Mouse (Mus musculus) G1E (cell line): ENCODE data around the gene Glycam1. TPM values are rescaled to one million over a fixed set of nuclear protein-coding genes. Genes with fewer than 3 reads are reported as not detected.

Source experiments
- ATAC-seq: 2 replicates; pipeline ENCODE4 v1.8.0; 2016; ENCODE audit warnings: mild to moderate bottlenecking; ENCODE audit not compliant: insufficient number of reproducible peaks, poor library complexity, low FRiP score, severe bottlenecking; ENCODE audit errors: extremely low read depth
- DNase-seq: peaks from one replicate; pipeline ENCODE4 v3.0.0; 2012; ENCODE audit warnings: low spot score
- H3K27me3 ChIP-seq: 2 replicates; pipeline ENCODE4 v1.6.1; 2012; ENCODE audit warnings: mild to moderate bottlenecking, low read length, inconsistent platforms; ENCODE audit not compliant: insufficient read depth
- H3K36me3 ChIP-seq: replicated peaks from 2 replicates; pipeline ENCODE3; 2012; ENCODE audit warnings: mild to moderate bottlenecking, inconsistent platforms
- H3K4me1 ChIP-seq: 2 replicates; pipeline ENCODE4 v1.6.1; 2012; ENCODE audit warnings: low read depth, low read length, inconsistent platforms, mixed read lengths; ENCODE audit not compliant: insufficient read depth
- H3K4me3 ChIP-seq: 2 replicates; pipeline ENCODE4 v1.5.1; 2012; ENCODE audit warnings: low read depth, mild to moderate bottlenecking, inconsistent platforms, low read length, moderate library complexity, mixed read lengths
- H3K9me3 ChIP-seq: replicated peaks from 2 replicates; pipeline ENCODE4 v1.6.1; 2012; ENCODE audit warnings: inconsistent platforms
- CTCF ChIP-seq: IDR thresholded peaks from 2 replicates; pipeline ENCODE4 v1.5.1; 2012; ENCODE audit warnings: low read depth, low read length, inconsistent platforms, mixed read lengths
- GATA1 ChIP-seq: IDR thresholded peaks from 2 replicates; pipeline ENCODE4 v1.6.1; 2012; ENCODE audit warnings: borderline replicate concordance, low read length, inconsistent platforms, mixed read lengths
- GATA2 ChIP-seq: IDR thresholded peaks from 2 replicates; pipeline ENCODE4 v1.6.1; 2012; ENCODE audit warnings: low read depth, low read length, inconsistent platforms, borderline replicate concordance
- POLR2AphosphoS5 ChIP-seq: IDR thresholded peaks from 2 replicates; pipeline ENCODE4 v1.6.1; 2012; ENCODE audit warnings: low read depth, low read length, inconsistent platforms; ENCODE audit not compliant: insufficient replicate concordance
- TAL1 ChIP-seq: conservative IDR thresholded peaks from 2 replicates; pipeline ENCODE4 v1.6.1; 2012; ENCODE audit warnings: low read depth, low read length, inconsistent platforms, mixed read lengths
- polyA plus RNA-seq: library from polyadenylated mRNA; stranded (reverse); fragments of >175 nt; gene quantifications from 2 replicates; pipeline ENCODE4 v1.2.3, GENCODE M21; 2012
- total RNA-seq, 2 experiments: library from RNA; stranded (forward) in 1 of 2; stranded (reverse) in 1 of 2; fragments of 200-1000 nt in 1 of 2; fragments of >200 nt in 1 of 2; fragmentation: Nextera tagmentation in 1 of 2; gene quantifications; 2 replicates each; pipeline ENCODE4 v1.2.3; 2014 to 2017

Gene Glycam1
- total and polyA plus RNA-seq, 3 experiments: not detected

- ATAC-seq (no peak), DNase-seq (no peak)
- Histone ChIP-seq H3K4me1 (no peaks in the 10 kb centered on the region), H3K36me3 (no peaks in the 10 kb centered on the region), H3K4me3 (no peak overlapping the region), H3K27me3 (peaks cover 19% of the 10 kb centered on the region), H3K9me3 (no peaks in the 10 kb centered on the region)
- TF ChIP-seq CTCF: no peak
- TF ChIP-seq POLR2AphosphoS5: no peak
- TF ChIP-seq GATA2: no peak
- TF ChIP-seq TAL1: no peak
- TF ChIP-seq GATA1: no peak
Observed at GRCm38 (mm10) chr15:103536456-103536855, 28.4 kb downstream of the Glycam1 start.

GRCm38 (mm10) chr15:103535786-103536185 is 29.1 kb downstream of the Glycam1 start:
- TF ChIP-seq GATA2 (no peak), POLR2AphosphoS5 (no peak), TAL1 (no peak), CTCF (no peak), GATA1 (no peak)
- Histone ChIP-seq H3K4me3 (no peak overlapping the region), H3K9me3 (no peaks in the 10 kb centered on the region), H3K36me3 (no peaks in the 10 kb centered on the region), H3K4me1 (no peaks in the 10 kb centered on the region), H3K27me3 (peaks cover 19% of the 10 kb centered on the region)
- DNase-seq: no peak
- no peak for ATAC-seq

GRCm38 (mm10) chr15:103535030-103535429 is 29.9 kb downstream of the Glycam1 start:
- H3K9me3 ChIP-seq: no peaks in the 10 kb centered on the region
- no peaks in the 10 kb centered on the region for H3K36me3 ChIP-seq
- ATAC-seq (no peak), DNase-seq (no peak)
- TF ChIP-seq POLR2AphosphoS5 (no peak), TAL1 (no peak), CTCF (no peak), GATA1 (no peak), GATA2 (no peak)
- H3K4me3 ChIP-seq: no peak overlapping the region
- no peaks in the 10 kb centered on the region for H3K4me1 ChIP-seq
- peaks cover 19% of the 10 kb centered on the region for H3K27me3 ChIP-seq

- peaks cover 19% of the 10 kb centered on the region for H3K27me3 ChIP-seq
- TF ChIP-seq GATA2: no peak
- no peak for TF ChIP-seq GATA1
- TF ChIP-seq TAL1: no peak
- no peak for TF ChIP-seq CTCF
- no peak for TF ChIP-seq POLR2AphosphoS5
- no peak for ATAC-seq
Observed at GRCm38 (mm10) chr15:103534054-103534620, 30.7 kb downstream of the Glycam1 start.

GRCm38 (mm10) chr15:103530372-103530771 is 34.5 kb downstream of the Glycam1 start:
- H3K36me3 ChIP-seq: peaks cover 18% of the 10 kb centered on the region
- no peaks in the 10 kb centered on the region; the same call in 1 of the 2 replicates for H3K27me3 ChIP-seq
- DNase-seq: peak; percentile 72
- peaks cover 5% of the 10 kb centered on the region; the same call in 1 of the 2 replicates for H3K4me1 ChIP-seq
- no peak for ATAC-seq
- H3K9me3 ChIP-seq: no peaks in the 10 kb centered on the region
- H3K4me3 ChIP-seq: no peak overlapping the region
- TF ChIP-seq CTCF (peak; percentile 92), GATA1 (no peak)

More at GRCm38 (mm10) chr15:103534054-103534620, 30.7 kb downstream of the Glycam1 start:
- H3K36me3 ChIP-seq: no peaks in the 10 kb centered on the region
- no peak for DNase-seq
- H3K4me3 ChIP-seq: no peak overlapping the region
- H3K4me1 ChIP-seq: peaks cover 5% of the 10 kb centered on the region; the same call in 1 of the 2 replicates
- H3K9me3 ChIP-seq: no peaks in the 10 kb centered on the region

GRCm38 (mm10) chr15:103523156-103523555 is 41.7 kb downstream of the Glycam1 start:
- Histone ChIP-seq H3K9me3 (no peaks in the 10 kb centered on the region), H3K4me1 (no peaks in the 10 kb centered on the region), H3K27me3 (peaks cover 3% of the 10 kb centered on the region; the same call in 1 of the 2 replicates), H3K4me3 (no peak overlapping the region), H3K36me3 (peaks cover 35% of the 10 kb centered on the region)
- no peak for ATAC-seq
- TF ChIP-seq POLR2AphosphoS5: no peak
- DNase-seq: no peak

GRCm38 (mm10) chr15:103522458-103523099 is 42.3 kb downstream of the Glycam1 start:
- Histone ChIP-seq H3K36me3 (peaks cover 31% of the 10 kb centered on the region), H3K4me1 (no peaks in the 10 kb centered on the region), H3K4me3 (no peak overlapping the region), H3K27me3 (peaks cover 3% of the 10 kb centered on the region; the same call in 1 of the 2 replicates), H3K9me3 (no peaks in the 10 kb centered on the region)
- TF ChIP-seq GATA1: no peak
- TF ChIP-seq CTCF: no peak
- no peak for TF ChIP-seq TAL1
- no peak for TF ChIP-seq GATA2
- no peak for TF ChIP-seq POLR2AphosphoS5
- DNase-seq (no peak), ATAC-seq (no peak)
